Mouse (Mus musculus): Measurements from ENCODE around the gene Slc17a7.
"Not testable (repeated sequence)": the region's sequence is repeated elsewhere in the genome, so short reads cannot be mapped to it uniquely, and the experiment has no call there.

Gene Slc17a7

DNA sequence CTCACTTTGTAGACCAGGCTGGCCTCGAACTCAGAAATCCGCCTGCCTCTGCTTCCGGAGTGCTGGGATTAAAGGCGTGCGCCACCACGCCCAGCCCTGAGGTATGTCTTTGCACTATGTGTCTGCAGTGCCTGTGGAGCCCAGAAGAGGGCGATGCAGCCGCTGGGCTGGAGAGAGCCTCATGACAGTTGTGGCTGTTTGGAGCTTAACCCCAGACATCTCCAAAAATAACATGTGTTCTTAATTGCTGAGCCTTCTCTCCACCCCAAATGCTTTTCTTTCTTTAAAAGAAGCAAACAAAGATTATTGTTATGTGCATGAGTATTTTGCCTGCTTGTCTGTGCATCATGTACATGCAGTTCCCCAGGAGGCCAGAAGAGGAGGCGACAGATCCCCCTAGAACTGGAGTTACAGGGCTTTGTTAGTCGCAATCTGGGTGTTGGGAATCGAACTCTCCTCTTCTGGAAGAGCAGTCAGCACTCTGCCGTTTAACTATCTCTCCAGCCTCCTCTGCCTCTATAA, 8.7 kb upstream of the Slc17a7 start:
- DNase-seq, result peak; percentile 79

DNA sequence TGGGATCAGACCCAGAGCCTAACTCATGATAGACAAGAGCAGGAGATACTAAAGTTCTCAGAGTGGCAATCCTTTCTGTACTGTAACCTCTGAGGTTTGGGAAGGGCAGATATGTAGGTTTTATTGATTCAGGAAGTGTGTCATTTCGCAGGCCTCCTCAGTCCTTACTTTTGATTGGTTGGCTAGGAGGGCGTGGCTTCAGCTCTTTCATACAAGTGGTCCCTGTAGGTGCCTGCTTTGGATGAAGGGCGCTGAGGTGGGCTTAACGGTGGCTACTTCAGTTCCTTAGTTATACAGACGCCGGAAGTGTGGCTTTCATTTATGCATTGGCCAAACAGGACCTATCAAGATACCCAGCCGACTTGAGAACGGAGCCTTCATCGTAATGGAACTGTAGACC, 8.2 kb upstream of the Slc17a7 start:
- DNase-seq, result no peak

DNA sequence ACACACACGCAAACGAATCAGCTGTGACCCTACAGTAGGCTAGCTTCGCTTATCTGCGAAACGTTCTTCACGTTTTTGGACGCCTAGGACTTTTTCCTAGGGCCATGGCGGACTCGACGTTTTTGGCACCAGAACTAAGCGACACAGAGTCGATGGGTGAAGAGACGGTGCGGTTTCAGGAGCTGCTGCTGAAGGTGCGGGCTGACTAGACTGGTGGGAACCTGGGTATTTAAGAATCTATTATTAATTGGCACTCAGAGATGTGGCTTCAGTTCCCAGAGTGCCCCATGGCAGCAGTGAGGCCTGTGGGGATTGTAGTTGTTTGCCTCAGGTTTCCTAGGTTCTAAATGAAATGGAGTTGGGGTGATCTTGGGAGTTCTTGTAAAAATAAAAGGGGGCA, 7.5 kb upstream of the Slc17a7 start:
- DNase-seq, result no peak

DNA sequence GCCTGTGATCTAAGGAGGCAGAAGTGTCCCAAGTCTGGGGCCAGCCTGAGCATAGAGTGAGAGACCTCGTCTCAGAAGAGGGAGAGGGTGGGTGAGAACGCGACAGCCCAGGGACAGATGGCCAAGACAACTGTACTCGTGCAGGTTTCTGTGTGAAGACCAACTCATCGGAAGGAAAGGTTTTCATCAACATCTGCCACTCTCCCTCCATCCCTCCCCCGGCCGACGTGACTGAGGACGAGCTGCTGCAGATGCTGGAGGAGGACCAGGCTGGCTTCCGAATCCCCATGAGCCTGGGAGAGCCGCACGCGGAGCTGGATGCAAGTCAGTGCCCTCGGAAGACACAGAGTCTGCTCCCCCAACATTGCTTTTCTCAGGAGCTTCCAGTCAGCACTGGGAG, 6.3 kb upstream of the Slc17a7 start:
- no peak for DNase-seq

DNA sequence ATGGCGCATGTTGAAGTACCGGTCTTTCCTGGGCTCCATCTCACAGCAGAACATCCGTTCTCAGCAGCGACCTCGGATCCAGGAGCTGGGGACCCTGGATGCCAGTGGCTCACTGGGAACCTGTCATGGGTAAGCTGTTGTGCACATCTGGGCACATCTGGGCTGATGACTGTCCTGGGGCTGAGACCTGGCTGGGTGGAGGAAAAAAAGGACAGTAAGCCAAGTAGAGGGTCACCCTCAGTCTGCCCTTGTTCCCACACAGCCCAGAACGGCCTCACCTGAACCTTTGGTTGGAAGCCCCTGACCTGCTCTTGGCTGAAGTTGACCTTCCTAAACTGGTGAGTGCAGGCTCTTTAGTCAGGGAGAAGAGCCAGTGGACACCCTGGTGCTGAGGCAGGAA, 4.8 kb upstream of the Slc17a7 start:
- no peak for DNase-seq

DNA sequence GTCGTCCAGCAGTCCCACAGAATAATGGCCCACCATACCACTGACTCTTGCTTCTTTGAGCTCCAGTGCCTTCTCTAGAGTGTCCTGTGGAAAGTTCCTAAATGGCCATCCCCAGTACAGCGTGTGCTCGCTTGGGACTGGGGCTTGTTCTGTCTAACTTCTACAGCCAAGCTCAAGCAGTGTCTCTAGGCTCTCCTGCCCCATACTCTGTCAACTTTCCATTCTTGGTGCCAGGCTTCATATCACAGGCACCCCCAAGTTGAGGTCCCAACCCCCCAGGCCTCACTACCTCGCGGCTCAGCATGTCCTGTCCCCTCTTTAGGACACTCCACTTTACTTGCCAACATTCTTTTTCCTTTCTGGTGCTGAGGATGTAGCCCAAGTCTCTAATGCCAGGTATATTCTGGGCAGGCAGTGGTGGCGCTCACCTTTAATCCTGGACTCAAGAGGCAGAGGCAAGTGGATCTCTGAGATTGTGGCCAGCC, 3.4 kb upstream of the Slc17a7 start:
- no peak for DNase-seq

DNA sequence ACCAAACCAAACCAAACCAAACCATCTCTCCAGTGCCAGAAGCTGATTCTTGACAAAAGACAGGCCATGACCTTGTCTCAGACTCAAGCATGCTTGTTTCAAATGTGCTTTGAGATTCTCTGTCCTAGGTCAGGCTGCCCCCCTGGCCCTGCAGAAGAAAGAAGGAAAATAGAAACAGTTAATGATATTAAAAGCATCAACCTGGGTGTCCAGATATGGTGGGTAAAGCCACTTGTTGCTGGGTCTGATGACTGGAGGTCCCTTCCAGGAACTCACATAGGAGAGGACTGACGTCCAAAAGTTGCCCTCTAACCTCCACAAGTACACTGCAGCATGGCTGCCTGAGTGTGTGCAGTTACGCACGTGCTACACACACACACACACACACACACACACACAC, 2.9 kb upstream of the Slc17a7 start:
- no peak for DNase-seq

DNA sequence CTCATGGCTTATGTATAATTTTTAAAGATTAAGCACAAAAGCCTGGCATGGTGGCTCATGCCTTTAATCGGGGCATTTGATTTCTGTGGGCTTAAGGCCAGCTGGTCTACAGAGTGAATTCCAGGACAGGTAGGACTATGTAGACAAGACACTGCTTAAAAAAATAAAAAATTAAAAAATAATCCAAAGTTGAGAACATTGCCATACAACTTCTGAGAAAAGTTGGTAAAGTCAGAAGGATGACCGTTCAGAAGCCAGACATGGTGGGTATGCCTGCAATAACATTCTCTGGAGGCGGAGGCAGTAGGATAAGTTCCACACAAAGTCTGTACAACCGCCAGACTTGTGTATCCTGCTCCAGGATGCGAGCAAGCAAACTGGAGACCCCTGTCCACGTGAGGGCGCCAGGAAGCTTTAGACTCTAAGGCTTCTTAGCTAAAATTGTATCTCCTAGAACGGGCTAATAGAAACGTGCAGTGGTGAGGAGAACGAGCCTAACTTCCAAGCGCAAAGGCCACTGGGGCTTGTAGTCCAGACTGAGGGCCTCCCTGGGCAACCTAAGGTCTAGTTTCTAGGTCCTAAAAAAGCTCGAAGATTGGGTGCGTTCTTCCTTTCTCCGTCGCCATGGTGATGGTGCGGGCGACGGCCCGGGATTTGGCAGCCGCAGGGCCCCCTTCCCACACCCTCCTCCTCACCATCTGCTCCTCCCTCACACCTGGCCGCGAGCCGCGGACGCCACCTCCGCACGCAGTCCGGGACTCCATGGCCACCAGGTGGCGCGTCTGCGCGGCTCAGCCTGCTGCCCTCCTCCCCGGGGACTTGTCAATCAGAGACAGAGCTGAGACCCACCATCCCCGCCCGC, 1.9 kb upstream of the Slc17a7 start:
- peak; percentile 93 for DNase-seq

DNA sequence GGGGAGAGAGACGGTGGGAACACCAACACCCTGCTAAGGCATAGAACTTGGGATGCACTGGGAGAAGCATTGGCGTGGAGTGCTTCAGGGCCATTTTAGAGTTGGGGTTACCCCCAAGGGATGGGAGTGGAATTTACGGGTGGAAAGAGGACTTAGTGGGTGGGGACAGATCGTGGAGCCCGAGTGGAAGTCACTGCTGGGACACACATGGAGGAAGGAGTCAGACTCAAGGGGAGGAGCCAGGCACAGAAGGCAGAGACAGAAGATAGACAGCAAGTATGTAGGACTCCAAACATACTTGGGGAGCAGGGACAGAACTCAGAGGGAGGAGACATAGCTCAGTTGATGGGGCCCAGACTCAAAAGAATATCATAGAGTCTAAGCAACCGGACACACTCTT, 1.2 kb upstream of the Slc17a7 start:
- no peak for DNase-seq

DNA sequence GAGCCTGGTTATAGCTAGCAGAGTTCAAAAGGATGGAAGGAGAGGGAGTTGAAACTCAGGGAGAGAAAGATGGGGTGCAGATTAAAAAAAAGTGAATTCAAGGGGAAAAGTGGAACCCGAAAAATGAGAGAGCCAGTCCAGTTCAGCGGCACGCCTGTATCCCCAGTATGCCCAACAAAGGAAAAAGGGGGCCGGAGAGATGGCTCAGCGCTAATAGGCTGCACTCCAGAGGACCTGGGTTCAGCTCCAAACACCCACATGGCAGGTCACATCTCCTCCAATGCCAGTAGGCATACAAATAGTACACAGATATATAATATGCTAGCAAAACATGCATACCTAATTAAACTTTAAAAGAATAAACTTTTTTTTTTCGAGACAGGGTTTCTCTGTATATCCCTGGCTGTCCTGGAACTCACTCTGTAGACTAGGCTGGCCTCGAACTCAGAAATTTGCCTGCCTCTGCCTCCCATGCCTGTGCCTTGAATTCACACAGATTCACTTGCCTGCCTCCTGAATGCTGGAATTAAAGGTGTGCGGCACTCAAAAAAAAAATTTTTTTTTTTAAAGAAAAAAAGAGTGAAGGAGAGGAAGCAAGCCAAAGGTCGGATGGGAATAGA, 643 bp upstream of the Slc17a7 start:
- no peak for DNase-seq

DNA sequence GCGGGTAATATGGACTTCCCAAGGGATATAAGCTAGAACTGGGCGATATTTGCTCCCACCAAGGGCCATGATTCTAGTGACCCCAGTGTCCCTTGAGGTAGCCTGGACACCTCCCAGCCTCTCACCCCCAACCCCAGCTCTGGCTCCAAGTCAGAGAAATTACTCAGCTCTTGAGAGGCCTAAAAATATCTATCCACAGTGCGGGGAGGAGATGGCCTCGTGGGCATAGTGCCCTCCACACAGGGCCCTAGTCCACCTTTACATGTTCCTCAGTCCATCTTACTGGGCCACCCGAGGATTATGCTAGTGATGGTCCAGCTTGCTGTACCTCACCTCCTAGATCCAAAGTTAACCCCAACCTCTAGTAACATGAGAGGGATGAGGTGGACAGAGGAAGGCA, 1.1 kb downstream of the Slc17a7 start:
- DNase-seq, result no peak

DNA sequence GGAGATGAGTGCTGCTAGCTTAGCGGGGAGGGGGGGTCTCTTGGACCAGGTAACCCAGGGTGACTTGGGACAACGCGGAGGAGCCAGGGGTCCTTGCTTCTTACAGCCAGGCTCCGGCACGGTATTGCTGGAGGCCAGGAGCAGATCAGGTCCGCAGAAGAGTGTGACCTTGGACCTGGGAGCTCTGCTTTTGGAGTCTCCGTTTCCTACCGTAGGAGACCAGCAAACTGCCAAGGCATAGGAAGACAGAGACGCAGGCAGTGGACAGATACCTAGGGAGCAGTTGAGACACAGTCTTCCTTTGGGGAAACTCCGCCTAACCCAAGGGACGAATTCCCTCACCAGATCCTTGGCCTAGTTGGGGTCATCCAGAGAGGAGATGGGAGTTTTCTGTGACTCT, 2.0 kb downstream of the Slc17a7 start:
- DNase-seq, result no peak

DNA sequence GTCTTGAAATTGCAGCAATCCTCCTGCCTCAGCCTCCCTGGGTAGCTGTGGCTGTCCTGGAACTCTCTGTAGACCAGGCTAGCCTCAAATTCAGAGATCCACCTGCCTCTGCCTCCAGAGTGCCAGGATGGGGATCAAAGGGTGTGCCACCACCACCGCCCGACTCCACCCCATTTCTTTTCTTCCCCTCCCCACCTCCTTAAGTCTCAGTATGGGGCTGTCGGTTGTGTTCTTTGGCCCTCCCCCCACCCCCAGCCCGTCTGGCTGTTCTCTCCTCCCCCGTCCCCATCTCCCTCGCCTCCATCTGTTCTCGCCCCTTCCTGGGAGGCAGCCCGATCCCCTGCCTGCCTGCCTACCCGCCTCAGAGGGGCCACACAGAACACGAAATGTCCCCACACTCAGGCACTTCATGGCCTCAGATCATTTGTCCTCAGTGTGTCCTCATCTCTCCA, 3.2 kb downstream of the Slc17a7 start:
- DNase-seq, result no peak

DNA sequence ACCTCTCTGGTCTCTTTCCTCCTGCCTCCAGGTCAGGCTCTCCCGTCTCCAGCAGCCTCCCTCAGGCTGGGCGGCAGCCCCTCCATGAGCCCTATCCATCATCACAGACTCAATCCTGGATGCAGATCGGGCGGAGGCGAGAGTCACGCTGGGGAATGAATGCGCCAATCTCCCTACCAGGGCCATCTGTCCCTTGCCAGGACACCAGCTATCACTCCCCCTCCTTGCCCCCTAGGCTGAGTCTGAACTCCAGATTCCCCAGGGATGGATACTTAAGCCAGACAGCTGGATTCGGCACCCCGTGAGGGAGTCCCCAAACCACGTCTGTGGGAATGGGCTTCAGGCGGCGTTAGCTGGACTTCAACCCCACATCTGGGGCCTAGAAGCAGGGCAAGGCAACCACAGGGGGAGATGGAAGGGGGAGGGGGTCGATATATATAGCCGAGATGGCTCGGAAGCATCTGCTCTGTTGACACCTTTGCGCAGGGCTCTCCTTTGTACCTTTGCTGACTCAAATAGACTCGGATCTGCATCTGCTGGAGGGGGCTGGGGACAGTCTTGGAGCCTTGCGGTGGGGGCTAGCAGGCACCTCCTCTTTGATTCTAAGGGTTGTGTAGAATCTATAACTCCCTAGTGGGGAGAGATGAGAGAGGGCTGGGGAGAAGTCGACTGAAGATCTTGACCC, 4.2 kb downstream of the Slc17a7 start:
- DNase-seq, result no peak

DNA sequence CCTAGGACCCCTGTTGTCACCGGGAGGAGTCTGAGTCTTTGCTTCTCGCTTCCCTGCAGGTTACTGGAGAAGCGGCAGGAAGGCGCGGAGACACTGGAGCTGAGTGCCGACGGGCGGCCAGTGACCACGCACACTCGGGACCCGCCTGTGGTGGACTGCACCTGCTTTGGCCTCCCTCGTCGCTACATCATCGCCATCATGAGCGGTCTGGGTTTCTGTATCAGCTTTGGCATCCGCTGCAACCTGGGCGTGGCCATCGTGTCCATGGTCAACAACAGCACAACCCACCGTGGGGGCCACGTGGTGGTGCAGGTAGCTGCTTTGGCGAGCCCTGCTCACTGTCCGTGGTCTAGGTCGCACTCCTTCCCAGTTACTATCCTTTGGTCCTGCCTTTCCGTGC, 4.9 kb downstream of the Slc17a7 start:
- DNase-seq, result no peak

DNA sequence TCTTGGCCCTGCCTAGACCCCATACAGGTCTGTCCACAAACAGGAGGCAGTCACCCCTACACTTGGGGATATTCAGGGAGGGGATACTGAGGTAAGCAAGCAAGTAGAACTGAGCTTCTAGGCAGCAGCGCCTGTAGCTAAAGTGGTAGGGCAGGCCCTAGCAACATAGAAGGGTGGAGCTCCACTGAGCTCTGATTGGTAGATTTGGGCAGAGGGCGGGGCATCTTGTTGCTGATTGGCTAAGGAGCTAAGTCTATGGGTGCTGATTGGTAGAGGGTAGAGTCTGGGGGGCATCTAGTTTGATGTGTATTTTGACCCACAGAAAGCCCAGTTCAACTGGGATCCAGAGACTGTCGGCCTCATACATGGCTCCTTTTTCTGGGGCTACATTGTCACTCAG, 5.7 kb downstream of the Slc17a7 start:
- no peak for DNase-seq

DNA sequence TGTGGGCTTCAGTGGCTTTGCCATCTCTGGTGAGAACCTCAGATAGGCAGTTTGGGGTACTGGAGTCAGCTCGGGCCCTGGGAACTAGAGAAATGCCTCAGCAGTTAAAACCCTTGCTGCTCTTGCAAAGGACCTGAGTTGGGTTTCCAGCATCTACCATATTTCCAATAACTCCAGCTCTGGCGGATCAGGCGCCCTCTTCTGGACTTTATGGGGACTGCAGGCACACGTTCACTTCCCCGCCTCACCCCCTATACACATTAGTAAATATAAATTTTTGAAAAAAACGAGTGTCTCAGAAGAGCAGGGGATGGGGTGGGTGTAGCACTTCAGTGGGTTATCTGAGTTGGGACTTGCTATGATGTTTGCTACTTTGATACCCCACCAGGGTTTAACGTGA, 9.2 kb downstream of the Slc17a7 start:
- no peak for DNase-seq

DNA sequence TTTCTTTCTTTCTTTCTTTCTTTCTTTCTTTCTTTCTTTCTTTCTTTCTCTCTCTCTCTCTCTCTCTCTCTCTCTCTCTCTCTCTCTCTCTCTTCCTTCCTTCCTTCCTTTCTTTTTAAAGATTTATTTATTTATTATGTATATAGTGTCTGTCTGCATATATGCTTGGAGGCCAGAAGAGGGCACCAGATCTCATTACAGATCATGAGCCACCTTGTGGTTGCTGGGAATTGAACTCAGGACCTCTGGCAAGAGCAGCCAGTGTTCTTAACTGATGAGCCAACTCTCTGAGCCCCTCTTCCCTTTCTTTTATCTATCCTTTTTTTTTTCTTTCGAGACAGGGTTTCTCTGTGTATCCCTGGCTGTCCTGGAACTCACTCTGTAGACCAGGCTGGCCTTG, 10.0 kb downstream of the Slc17a7 start:
- DNase-seq, result not testable (repeated sequence)

DNA sequence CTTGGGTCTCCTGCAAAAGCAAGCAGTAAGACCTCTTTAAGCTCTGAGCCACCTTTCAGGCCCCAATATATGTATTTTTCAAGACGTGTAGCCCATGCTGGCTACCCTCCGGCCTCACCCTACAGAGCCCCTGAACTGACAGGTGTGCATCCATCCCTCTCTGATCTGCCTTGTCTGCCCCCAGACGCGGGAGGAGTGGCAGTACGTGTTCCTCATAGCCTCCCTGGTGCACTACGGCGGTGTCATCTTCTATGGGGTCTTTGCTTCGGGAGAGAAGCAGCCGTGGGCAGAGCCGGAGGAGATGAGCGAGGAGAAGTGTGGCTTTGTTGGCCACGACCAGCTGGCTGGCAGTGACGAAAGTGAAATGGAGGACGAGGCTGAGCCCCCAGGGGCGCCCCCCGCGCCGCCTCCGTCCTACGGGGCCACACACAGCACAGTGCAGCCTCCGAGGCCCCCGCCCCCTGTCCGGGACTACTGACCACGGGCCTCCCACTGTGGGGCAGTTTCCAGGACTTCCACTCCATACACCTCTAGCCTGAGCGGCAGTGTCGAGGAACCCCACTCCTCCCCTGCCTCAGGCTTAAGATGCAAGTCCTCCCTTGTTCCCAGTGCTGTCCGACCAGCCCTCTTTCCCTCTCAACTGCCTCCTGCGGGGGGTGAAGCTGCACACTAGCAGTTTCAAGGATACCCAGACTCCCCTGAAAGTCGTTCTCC, 11.0 kb downstream of the Slc17a7 start:
- DNase-seq, result no peak

DNA sequence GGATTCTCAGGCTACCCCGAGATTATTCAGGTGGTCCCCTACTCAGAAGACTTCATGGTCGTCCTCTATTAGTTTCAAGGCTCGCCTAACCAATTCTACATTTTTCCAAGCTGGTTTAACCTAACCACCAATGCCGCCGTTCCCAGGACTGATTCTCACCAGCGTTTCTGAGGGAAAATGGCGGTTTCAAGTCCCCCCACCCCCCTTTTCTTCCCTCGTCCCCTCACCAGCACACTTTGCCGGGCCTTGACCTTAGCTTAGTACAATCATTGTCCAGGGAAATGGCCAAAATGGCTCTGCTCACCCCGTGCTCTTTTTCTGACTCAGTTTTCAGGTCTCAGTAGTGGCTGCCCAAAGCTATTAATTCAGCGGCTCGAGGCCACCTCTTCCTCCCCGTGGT, 11.6 kb downstream of the Slc17a7 start:
- DNase-seq, result no peak

DNA sequence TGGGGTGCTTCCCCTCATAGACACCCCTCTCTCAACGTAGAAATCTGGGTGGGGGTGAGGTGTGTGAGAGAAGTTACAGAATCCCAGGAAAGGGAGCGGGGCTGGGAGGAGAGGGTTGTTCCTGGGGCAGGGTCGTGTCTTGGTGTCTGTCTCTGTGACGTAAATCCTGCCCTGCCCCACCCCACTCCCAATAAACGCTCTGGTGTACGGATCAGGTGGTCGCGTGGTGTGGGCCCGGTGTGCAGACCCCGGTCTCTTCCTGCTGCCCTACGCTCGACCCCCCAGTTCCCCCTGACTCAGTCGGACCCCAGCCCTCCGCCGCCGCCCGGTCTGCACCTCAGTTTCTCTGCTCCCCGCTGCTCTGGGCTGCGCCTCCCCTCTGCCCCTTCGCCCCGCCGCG, 12.2 kb downstream of the Slc17a7 start:
- DNase-seq, result no peak

DNA sequence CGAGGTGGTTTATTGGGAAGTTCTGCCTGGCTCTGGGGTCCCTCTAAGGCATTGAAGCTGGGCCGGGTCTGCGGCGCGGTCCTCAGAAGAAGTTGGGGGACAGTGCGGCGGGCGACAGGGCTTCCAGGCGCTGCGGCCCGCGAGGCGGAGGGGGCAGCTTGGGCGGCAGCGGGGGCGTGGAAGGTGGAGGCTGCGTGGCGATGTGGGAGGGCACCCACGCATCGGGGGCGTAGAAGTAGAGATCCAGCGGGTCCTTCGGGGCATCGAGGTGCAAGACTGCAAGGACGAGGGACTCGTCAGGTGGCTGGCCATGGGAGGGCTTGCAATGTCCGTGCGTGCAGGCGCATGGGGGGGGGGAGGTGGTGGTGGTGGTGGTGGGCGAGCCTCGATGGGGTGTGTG, 12.6 kb downstream of the Slc17a7 start:
- DNase-seq, result no peak

DNA sequence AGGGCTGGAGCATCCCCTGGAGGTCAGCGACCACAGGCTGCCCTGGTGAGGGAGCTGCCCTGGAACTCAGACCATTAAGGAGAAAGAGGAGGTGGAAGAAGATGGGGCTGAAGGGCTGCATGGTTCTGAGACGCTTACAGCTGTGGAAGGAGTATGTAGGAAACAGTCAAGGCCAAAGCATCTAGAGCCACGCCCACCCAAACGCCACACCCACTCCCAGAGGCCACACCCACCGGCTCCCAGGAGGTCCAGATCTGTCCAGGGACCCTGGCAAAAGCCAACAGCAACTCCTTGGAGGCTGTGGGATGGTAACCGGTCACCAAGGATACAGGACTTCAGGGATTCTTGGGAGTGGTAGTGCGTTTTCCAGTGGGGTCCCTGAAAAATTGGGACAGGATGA, 14.8 kb downstream of the Slc17a7 start:
- no peak for DNase-seq

Data from kidney, postnatal 10 days (tissue).